Comparison of ENCODE assay signal across 22 mouse cellular contexts in the genomic region with DNA sequence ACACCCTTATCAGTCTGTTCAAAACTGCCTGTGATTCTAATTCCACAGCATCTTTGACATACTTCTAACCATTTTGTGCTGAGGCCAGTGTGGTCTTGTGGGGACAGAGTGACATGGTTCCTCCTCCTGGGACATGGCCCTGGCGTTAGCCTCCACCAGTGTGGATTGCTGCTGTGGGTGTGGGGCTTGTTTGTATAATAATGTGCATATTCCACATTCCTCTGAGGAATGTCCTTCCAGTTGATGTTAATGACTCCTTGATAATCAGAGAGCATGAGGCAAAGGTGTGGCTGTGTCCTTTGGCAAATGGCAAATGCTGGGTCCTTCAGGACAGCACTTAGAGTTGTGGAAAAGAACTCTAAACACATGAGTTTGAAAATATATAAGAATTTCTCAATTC. TPM values are rescaled to one million over a fixed set of nuclear protein-coding genes. Genes with fewer than 3 reads are reported as not detected.
"Had no signal": no experiment of that assay in that cellular context is flagged by ENCODE, and none has a peak within 500 bp of the region (broad histone marks: within the 10 kb centered on the region; RNA-seq: fewer than 3 reads in every experiment).

No protein-coding gene starts in this region.

- H3K9ac ChIP-seq: lung, embryonic 14.5 days; midbrain, embryonic 12.5 days; neural tube, embryonic 13.5 days; neural tube, embryonic 15.5 days had no signal

- H3K9me3 ChIP-seq: midbrain, embryonic 10.5 days; midbrain, embryonic 12.5 days; neural tube, embryonic 13.5 days; neural tube, embryonic 15.5 days had no signal

- H3K27ac ChIP-seq: midbrain, embryonic 10.5 days; midbrain, embryonic 12.5 days; neural tube, embryonic 13.5 days; neural tube, embryonic 15.5 days had no signal

- H3K36me3 ChIP-seq: midbrain, embryonic 10.5 days; midbrain, embryonic 12.5 days; neural tube, embryonic 13.5 days; neural tube, embryonic 15.5 days had no signal

- H3K4me3 ChIP-seq: midbrain, embryonic 10.5 days; midbrain, embryonic 12.5 days; myocyte; neural tube, embryonic 13.5 days; neural tube, embryonic 15.5 days had no signal

- H3K27me3 ChIP-seq: midbrain, embryonic 12.5 days; neural tube, embryonic 13.5 days; neural tube, embryonic 15.5 days had no signal

- DNase-seq: lung, adult 18-20 months; lung, embryonic 14.5 days; lung, postnatal 10 days; lung, postnatal 4 days; midbrain, embryonic 14.5 days; retina, postnatal 1 day; right cerebral cortex, adult 18-20 months; right cerebral cortex, postnatal 25 days; right cerebral cortex, postnatal 4 days; spleen, adult 18-20 months; thymus, adult 18-20 months; thymus, postnatal 14 days; thymus, postnatal 36 days had no signal

RNA-seq across cellular contexts. Expression of a gene that starts 20.2 kb away (rescaled TPM):
- polyA plus RNA-seq: midbrain, embryonic 16.5 days; neural tube, embryonic 13.5 days had no signal

RNA-seq across cellular contexts. Expression of a gene that starts 21.7 kb away (rescaled TPM):
- polyA plus RNA-seq: midbrain, embryonic 16.5 days had no signal

RNA-seq across cellular contexts. Expression of a gene that starts 24.9 kb away (rescaled TPM):
- total RNA-seq: megakaryocyte, adult 5-6 weeks; megakaryocyte-erythroid progenitor cell, adult 5-6 weeks had no signal
- polyA plus RNA-seq: midbrain, embryonic 14.5 days; midbrain, embryonic 16.5 days; small intestine, adult 2 months had no signal

RNA-seq across cellular contexts. Expression of a gene that starts 29.7 kb away (rescaled TPM):
- polyA plus RNA-seq: midbrain, embryonic 16.5 days had no signal
